Mouse (Mus musculus): ENCODE measurements at regions not wholly inside any gene's neighbourhood (a gene's known extent, or its start where the extent isn't known, plus 50 kb on each side); places are given as distances from the start of the nearest gene placed in this dataset.

DNA sequence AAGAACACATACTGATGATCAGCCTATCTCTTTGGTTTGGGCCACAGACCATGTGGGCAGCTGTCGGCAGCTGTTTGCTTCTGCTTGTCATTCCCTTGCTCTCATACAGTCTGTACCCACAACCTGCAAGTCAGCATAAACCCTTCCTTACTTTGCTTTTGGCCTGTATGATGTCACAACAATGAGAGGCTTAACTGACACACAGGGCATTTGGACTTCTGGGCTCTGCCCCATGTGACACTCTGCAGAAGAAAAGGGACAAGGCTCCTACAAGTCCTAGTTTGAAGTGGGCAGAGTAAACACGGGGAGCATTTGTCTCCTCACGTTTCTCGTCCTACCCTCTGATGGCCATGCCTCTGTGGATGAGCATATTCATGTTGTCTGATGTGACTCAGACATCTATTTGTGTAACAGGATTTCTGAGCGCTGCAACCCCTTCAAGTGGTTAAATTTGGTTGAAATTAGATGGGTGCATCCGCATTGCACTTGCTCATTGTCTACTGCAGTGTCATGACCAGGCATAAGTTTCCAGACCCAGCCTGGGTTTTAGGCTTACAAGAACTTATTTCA, 87.6 kb upstream of the Cpeb4 start:
- no peak for DNase-seq

- DNase-seq: no peak
Measured at GRCm38 (mm10) chr11:31785160-31785559, 86.9 kb upstream of the Cpeb4 start.

DNA sequence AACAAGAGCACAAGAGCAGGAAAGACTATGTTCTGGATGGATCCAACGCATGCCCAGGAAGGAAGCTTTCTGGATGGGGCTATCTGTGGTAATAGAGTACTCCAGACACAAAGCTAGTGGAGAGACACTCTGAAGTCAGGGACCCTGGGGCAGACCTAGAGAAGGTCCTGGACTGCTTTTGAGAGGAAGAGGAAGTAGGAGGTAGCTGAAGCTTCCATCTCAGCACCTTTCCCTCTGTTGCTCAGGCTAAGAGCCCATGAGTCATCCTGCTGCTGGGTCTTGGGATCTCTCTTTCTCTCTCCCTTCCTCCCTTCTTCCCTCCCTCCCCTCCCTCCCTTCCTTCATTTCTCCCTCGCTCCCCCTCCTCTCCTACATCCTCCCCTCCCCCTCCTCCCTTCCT, 84.6 kb upstream of the Cpeb4 start:
- no peak for DNase-seq

- no peak for DNase-seq
Measured at GRCm38 (mm10) chr11:31787917-31788703, 83.9 kb upstream of the Cpeb4 start.

GRCm38 (mm10) chr11:31789967-31790366, 82.0 kb upstream of the Cpeb4 start:
- no peak for DNase-seq

- DNase-seq: no peak
Measured at GRCm38 (mm10) chr11:31791264-31791663, 80.7 kb upstream of the Cpeb4 start.

- DNase-seq: no peak
Measured at GRCm38 (mm10) chr11:31795084-31795483, 76.9 kb upstream of the Cpeb4 start.

GRCm38 (mm10) chr11:31796245-31796644, 75.8 kb upstream of the Cpeb4 start:
- no peak for DNase-seq

DNA sequence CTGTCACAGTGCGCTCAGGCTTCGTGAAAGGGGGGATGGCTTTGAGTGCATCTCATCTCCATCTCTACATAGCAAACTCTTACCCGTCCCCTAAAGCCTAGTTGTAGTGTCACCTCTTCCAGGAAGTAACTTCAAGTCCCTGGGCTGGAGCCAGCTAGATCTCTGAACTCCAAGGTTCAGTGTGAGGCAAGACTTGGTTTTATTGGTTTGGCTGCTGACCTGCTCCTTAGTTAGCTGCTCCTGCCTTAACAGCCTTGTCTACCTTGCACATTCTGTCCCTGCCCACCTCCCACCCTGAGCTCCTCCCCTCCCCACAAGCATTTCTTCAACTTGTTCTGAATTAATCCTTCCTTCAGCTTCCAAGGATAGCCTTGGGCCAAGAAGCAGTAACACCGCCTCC, 70.4 kb upstream of the Cpeb4 start:
- no peak for DNase-seq

DNA sequence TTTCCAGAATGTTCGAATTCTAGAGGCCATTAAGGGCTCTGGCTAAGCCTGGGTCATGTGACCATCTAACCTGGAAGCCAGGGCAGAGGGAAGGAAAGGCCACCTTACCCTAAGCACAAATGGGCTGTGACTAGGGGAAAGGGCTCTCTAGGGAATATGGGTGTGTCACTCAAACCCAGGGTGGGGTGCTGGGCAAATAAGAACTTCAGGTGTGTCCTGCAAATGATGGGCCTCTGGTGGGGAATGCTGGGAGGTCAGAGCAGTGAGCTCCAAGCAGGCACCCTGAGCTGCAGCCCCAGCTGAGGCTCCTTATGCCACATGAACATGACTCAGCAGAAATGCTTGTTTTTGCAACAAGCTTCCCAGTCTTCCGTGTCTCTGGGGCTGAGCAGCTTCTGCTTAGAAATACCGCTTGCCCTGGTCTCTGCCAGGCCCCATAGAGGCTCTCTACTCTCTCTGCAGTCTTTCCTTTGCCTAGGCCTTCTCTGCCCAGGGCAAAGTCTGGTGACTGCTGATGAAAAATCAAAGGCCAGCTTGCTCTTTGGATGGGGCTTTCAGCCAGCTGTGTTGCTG, 68.6 kb upstream of the Cpeb4 start:
- no peak for DNase-seq

- DNase-seq: no peak
Measured at GRCm38 (mm10) chr11:31804518-31804917, 67.5 kb upstream of the Cpeb4 start.

DNA sequence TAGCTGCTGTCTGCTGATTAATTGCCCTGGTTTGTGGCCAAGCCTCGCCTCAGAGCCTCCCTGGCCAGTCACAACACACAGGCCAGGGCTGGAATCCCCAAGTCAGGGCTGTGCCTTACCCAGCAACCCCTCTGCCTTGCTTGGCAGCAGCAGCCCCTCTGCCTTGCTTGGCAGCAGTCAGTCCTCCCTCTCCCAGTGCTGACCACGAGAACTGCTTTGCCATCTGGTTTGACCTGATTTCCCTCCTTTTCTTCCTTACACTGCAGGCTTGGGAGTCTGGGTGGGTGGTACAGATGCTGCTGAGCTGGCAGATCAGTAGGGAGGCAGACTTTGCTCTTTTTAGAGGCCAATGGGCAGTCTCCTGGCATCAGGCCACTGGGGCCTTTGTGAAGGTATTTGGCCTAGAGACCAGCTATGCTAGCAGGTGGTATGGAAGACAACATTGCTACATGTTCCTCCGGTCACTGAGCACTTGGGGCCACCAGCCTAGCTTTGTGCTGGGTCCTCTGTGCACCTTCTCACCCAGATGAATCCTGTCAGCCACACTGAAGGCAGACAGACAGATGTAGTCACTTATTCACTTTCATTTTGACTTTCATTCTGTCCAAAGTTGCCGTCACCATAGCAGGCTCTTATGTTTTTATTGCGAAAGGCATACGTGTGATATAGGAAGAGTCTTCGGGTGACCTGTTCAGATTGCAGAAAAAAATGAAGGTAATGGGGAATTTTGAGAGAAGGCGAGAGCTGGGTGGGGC, 64.4 kb upstream of the Cpeb4 start:
- no peak for DNase-seq

GRCm38 (mm10) chr11:31808216-31808838, 63.7 kb upstream of the Cpeb4 start:
- no peak for DNase-seq

DNA sequence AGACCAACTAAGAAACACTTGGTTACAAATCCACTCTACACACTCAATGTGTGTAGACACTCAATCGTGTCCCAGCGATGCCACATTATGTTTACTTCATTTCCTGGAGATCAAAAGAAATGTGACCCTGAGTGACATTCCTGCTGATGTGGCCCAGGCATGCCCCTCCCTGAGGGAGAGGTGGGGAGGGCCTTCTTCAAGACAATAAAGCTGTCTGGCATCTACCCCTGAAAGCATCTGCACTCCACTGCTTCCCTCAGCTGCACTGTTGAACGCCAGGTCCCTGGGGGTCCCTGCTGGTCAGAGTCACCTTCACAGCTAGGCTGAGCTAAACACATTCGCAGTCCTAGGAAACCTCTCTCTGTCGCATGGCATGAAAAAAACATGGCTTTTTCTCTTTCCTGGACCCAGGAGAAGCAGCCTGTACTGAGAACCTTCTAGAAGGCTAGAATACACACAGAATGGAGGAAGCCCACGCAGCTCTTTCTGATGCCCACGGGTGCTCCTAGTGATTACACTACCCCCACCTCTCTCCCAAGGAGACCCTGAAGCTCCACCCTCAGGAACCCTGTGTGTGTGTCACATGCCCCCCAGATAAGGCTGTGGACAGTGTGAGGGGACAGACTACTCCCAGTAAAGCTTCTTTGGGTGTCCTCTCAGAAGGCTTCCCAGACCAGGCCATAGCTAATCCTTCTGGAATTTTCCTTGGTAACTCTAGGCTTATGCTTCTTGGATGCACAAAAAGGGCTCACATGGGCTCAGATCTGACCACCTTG, 61.8 kb upstream of the Cpeb4 start:
- DNase-seq: no peak

DNA sequence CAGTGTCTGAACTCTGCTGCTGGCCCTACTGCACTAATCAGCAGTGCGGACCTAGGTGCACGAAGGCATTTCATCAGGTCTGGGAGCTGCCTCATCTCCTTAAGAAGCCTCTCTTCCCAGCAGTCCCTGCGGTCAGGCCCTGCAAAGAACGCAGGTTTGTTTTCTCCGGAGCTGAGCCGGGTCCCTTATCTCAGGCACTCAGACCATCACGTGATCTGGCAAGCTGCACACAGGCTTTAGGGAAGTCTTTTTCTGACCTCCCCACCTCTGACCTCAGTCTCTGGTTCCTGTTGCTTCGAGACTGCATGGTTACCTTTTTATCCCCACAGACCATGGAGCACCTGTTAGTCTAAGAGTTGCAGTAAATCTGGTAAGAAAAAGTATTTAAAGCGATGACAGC, 59.8 kb upstream of the Cpeb4 start:
- DNase-seq: no peak

DNA sequence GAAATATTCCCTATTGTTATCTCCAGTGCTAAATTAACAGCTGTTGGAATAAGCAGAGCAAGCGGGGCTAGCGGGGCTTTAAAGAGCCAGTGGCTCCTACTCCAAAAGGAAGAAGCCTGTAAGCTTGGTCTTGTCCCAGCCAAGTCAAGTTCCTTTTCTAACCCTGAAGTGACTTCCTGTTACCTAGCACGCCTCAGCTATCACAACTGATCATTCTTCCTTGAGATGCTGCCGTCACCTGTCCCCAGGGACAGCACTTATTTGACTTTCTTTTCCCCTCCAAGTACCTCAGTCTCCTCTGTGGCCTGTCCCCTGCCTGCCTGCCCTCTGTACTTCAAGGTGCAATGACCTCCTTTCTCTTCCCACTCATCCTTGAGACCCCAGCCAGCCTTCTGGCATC, 57.4 kb upstream of the Cpeb4 start:
- no peak for DNase-seq

DNA sequence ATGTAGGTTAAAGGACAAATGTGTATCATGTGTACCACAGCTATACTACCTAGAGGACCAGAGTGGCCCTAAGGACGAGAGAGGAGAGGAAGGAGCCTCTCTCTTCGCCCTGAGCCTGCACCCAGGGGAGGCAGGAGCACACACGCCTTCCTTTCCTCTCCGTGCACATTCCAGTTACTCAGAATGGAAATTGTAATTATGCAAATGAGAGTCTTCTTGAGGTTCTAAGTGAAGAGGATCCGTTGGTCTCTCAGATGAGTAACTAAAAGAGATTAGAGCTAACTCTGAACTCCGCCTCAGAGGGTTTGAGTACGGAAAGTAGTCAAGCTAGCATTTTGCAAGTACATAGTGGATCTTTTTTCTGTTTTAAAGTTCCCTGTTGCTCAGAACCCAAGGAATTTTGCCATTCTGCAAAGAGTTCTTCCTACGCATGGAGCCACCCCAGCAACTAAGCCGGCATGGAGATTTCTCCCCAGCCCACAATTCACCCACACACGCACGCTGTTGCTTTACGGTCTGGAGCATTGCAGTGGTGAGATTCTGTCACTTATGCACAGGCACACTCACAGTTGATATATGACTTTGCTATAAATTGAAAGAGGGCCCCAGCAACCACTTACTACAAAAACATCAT, 56.0 kb upstream of the Cpeb4 start:
- no peak for DNase-seq

- no peak for DNase-seq
Measured at GRCm38 (mm10) chr11:31818032-31818431, 54.0 kb upstream of the Cpeb4 start.

- no peak for DNase-seq
Measured at GRCm38 (mm10) chr11:31819964-31820363, 52.0 kb upstream of the Cpeb4 start.

GRCm38 (mm10) chr11:31821479-31822411, 50.3 kb upstream of the Cpeb4 start:
- no peak for DNase-seq

All from thymus, postnatal 14 days (tissue).